Comparison of ENCODE assay signal across 17 mouse cellular contexts in genomic region chr2:102909403-102909802, GRCm38 (mm10).
"Had no signal": no experiment of that assay in that cellular context is flagged by ENCODE, and none has a peak within 500 bp of the region (broad histone marks: within the 10 kb centered on the region; RNA-seq: fewer than 3 reads in every experiment).

No protein-coding gene starts in this region.

- DNase-seq: kidney, adult 11 months; kidney, adult 8-10 months; kidney, postnatal 10 days; kidney, postnatal 4 days; layer of hippocampus, adult 9-11 months; layer of hippocampus, postnatal 36 days; liver, embryonic 13.5 days; lung, adult 2 months; lung, postnatal 14 days; lung, postnatal 4 days; midbrain, embryonic 14.5 days; retina, postnatal 1 day; thymus, postnatal 25 days had no signal

- H3K4me1 ChIP-seq: kidney, embryonic 15.5 days; neural tube, embryonic 13.5 days had no signal

- H3K27ac ChIP-seq: kidney, embryonic 15.5 days; left cerebral cortex, adult 2 months; liver, embryonic 13.5 days; neural tube, embryonic 13.5 days had no signal

- H3K9ac ChIP-seq: kidney, embryonic 15.5 days; liver, embryonic 13.5 days; neural tube, embryonic 13.5 days had no signal

- H3K36me3 ChIP-seq: kidney, embryonic 15.5 days; liver, embryonic 13.5 days; neural tube, embryonic 13.5 days had no signal

- H3K27me3 ChIP-seq: kidney, embryonic 15.5 days; liver, embryonic 13.5 days; neural tube, embryonic 13.5 days had no signal

- H3K9me3 ChIP-seq: kidney, embryonic 15.5 days; liver, embryonic 13.5 days; neural tube, embryonic 13.5 days had no signal

- H3K4me3 ChIP-seq: kidney, embryonic 15.5 days; left cerebral cortex, adult 2 months; liver, embryonic 13.5 days; neural tube, embryonic 13.5 days had no signal

- H3K4me2 ChIP-seq: kidney, embryonic 15.5 days; liver, embryonic 13.5 days; midbrain, embryonic 11.5 days; neural tube, embryonic 13.5 days had no signal
